Mouse (Mus musculus) liver, embryonic 11.5 days (tissue): ENCODE data around the gene Ttc24. TPM values are rescaled to one million over a fixed set of nuclear protein-coding genes. Genes with fewer than 3 reads are reported as not detected.

Experiments used
- ATAC-seq: fragments of 200-750 bp; cut with Nextera tagmentation; replicated peaks from 2 replicates; pipeline ENCODE4 v1.8.0; 2017; ENCODE audit warnings: moderate number of reproducible peaks, mild to moderate bottlenecking, moderate TSS enrichment, moderate library complexity; ENCODE audit not compliant: low FRiP score
- DNase-seq: peaks from one replicate; pipeline ENCODE4 v3.0.0-alpha.2; 2017; ENCODE audit warnings: low spot score
- H3K27ac ChIP-seq: fragments of 300-500 bp; sonication (generic); 2 replicates; pipeline ENCODE4 v1.5.1; 2014; ENCODE audit warnings: mild to moderate bottlenecking, low read depth, low read length, control low read depth
- H3K27me3 ChIP-seq: fragments of 300-500 bp; sonication (generic); replicated peaks from 2 replicates; pipeline ENCODE4 v1.6.1; 2014; ENCODE audit warnings: low read length, mixed read lengths; ENCODE audit not compliant: control insufficient read depth, insufficient read depth
- H3K36me3 ChIP-seq: fragments of 300-500 bp; sonication (generic); 2 replicates; pipeline ENCODE4 v1.6.1; 2014; ENCODE audit warnings: mild to moderate bottlenecking, low read length, moderate library complexity, mixed read lengths; ENCODE audit not compliant: control insufficient read depth, insufficient read depth
- H3K4me1 ChIP-seq: fragments of 300-500 bp; sonication (generic); replicated peaks from 2 replicates; pipeline ENCODE4 v1.6.1; 2014; ENCODE audit warnings: low read length, mixed read lengths; ENCODE audit not compliant: control insufficient read depth, insufficient read depth
- H3K4me2 ChIP-seq: fragments of 300-500 bp; sonication (generic); 2 replicates; pipeline ENCODE4 v1.6.1; 2014; ENCODE audit warnings: mild to moderate bottlenecking, control low read depth, moderate library complexity
- H3K4me3 ChIP-seq: fragments of 300-500 bp; sonication (generic); 2 replicates; pipeline ENCODE4 v1.5.1; 2014; ENCODE audit warnings: low read depth, low read length, control low read depth
- H3K9ac ChIP-seq: fragments of 300-500 bp; sonication (generic); 2 replicates; pipeline ENCODE4 v1.6.1; 2014; ENCODE audit warnings: low read depth, low read length, control low read depth
- H3K9me3 ChIP-seq: fragments of 300-500 bp; sonication (generic); 2 replicates; pipeline ENCODE4 v1.6.1; 2016; ENCODE audit warnings: low read length, inconsistent platforms, mixed read lengths; ENCODE audit not compliant: control insufficient read depth
- WGBS: fragments of 180-500 bp; shearing (Covaris S2); extraction: QIAGEN DNeasy Blood & Tissue Kit; methylation state at CpG from one replicate; pipeline ENCODE4 v1.1.7; 2014; 5-methylcytosine and 5-hydroxymethylcytosine counted together
- polyA plus RNA-seq: library from polyadenylated mRNA; unstranded; fragments of >200 nt; fragmentation: Nextera tagmentation; extraction: Ambion mirVana; gene quantifications from 2 replicates; pipeline ENCODE4 v1.2.1, GENCODE M21; 2014

Gene Ttc24
- polyA plus RNA-seq, 1 experiment from 2014 or later: not detected

GRCm38 (mm10) chr3:88074351-88074750 lies 3.8 kb downstream of the Ttc24 start:
- no peaks in the 10 kb centered on the region for H3K4me1 ChIP-seq
- no peak for DNase-seq
- no peak overlapping the region for H3K4me2 ChIP-seq
- H3K9ac ChIP-seq: no peak overlapping the region
- H3K4me3 ChIP-seq: no peak overlapping the region
- 52% methylated on average over 2 of the region's 2 CpGs for WGBS
- ATAC-seq: no peak
- no peaks in the 10 kb centered on the region; the same call in none of the 2 replicates for H3K27me3 ChIP-seq
- H3K9me3 ChIP-seq: no peaks in the 10 kb centered on the region
- no peak overlapping the region for H3K27ac ChIP-seq
- H3K36me3 ChIP-seq: no peaks in the 10 kb centered on the region

- DNase-seq: no peak
- Histone ChIP-seq H3K9ac (no peak overlapping the region), H3K4me2 (no peak overlapping the region), H3K27me3 (no peaks in the 10 kb centered on the region; the same call in none of the 2 replicates), H3K27ac (no peak overlapping the region), H3K4me3 (no peak overlapping the region), H3K4me1 (no peaks in the 10 kb centered on the region), H3K9me3 (no peaks in the 10 kb centered on the region), H3K36me3 (no peaks in the 10 kb centered on the region)
- no peak for ATAC-seq
- 53% methylated on average over 2 of the region's 2 CpGs for WGBS
Measured at GRCm38 (mm10) chr3:88073631-88074030, 4.5 kb downstream of the Ttc24 start.

GRCm38 (mm10) chr3:88071783-88072182 lies 6.3 kb downstream of the Ttc24 start:
- 0 out of 2 replicates have a peak, but pooled peaks have one; percentile 20 for ATAC-seq
- no peak overlapping the region for H3K4me3 ChIP-seq
- no peak overlapping the region for H3K27ac ChIP-seq
- DNase-seq: peak; percentile 82
- no peaks in the 10 kb centered on the region for H3K36me3 ChIP-seq
- WGBS: 2% methylated on average over 5 of the region's 5 CpGs
- H3K4me2 ChIP-seq: no peak overlapping the region
- H3K9me3 ChIP-seq: no peaks in the 10 kb centered on the region
- no peaks in the 10 kb centered on the region; the same call in none of the 2 replicates for H3K27me3 ChIP-seq
- no peaks in the 10 kb centered on the region for H3K4me1 ChIP-seq
- no peak overlapping the region for H3K9ac ChIP-seq

GRCm38 (mm10) chr3:88068386-88068785 lies 9.7 kb downstream of the Ttc24 start:
- Histone ChIP-seq H3K4me2 (no peak overlapping the region), H3K36me3 (no peaks in the 10 kb centered on the region), H3K4me3 (no peak overlapping the region), H3K27me3 (no peaks in the 10 kb centered on the region; the same call in none of the 2 replicates), H3K4me1 (no peaks in the 10 kb centered on the region), H3K27ac (no peak overlapping the region), H3K9ac (no peak overlapping the region; the same call in 1 of the 2 replicates), H3K9me3 (no peaks in the 10 kb centered on the region)
- ATAC-seq: no peak
- WGBS: 52% methylated on average over 2 of the region's 2 CpGs
- no peak for DNase-seq

GRCm38 (mm10) chr3:88057902-88058696 lies 20.0 kb downstream of the Ttc24 start, which contains the start of gene Naxe:
Naxe (minus strand) TSS chr3:88058495.
- H3K4me2 ChIP-seq: peak within 1 kb of the TSS; percentile 89
- H3K4me1 ChIP-seq: peaks cover 8% of the 10 kb centered on the region; the same call in 1 of the 2 replicates
- H3K4me3 ChIP-seq: peak within 1 kb of the TSS; percentile 80
- H3K36me3 ChIP-seq: peaks cover 26% of the 10 kb centered on the region
- 0 out of 2 replicates have a peak within 1 kb of the TSS, but pooled peaks have one; percentile 46 for H3K27ac ChIP-seq
- ATAC-seq (peak; percentile 93), DNase-seq (peak; percentile 92)
- WGBS: under 1% methylated on average over 60 of the region's 60 CpGs
- H3K9ac ChIP-seq: peak within 1 kb of the TSS; percentile 76
- H3K27me3 ChIP-seq: no peaks in the 10 kb centered on the region
- 0 out of 2 replicates have a peak, but pooled peaks cover 3% of the 10 kb centered on the region for H3K9me3 ChIP-seq

GRCm38 (mm10) chr3:88057030-88057429 lies 21.1 kb downstream of the Ttc24 start:
- 88% methylated on average over 6 of the region's 6 CpGs for WGBS
- Histone ChIP-seq H3K4me3 (peak overlapping the region; percentile 80), H3K4me2 (peak overlapping the region; percentile 89), H3K4me1 (peaks cover 8% of the 10 kb centered on the region; the same call in 1 of the 2 replicates), H3K9ac (peak overlapping the region; percentile 76; the same call in 1 of the 2 replicates), H3K36me3 (peaks cover 28% of the 10 kb centered on the region), H3K27me3 (no peaks in the 10 kb centered on the region), H3K9me3 (no peaks in the 10 kb centered on the region), H3K27ac (no peak overlapping the region)
- DNase-seq (no peak), ATAC-seq (no peak)

- no peaks in the 10 kb centered on the region for H3K27me3 ChIP-seq
- H3K4me2 ChIP-seq: no peak overlapping the region
- DNase-seq: no peak
- ATAC-seq: no peak
- 0 out of 2 replicates have a peak, but pooled peaks cover 3% of the 10 kb centered on the region for H3K4me1 ChIP-seq
- peaks cover 36% of the 10 kb centered on the region; the same call in 1 of the 2 replicates for H3K36me3 ChIP-seq
- no peak overlapping the region for H3K4me3 ChIP-seq
- WGBS: 67% methylated on average over 3 of the region's 3 CpGs
- no peaks in the 10 kb centered on the region for H3K9me3 ChIP-seq
- no peak overlapping the region for H3K9ac ChIP-seq
- no peak overlapping the region for H3K27ac ChIP-seq
Measured at GRCm38 (mm10) chr3:88049532-88049931, 28.6 kb downstream of the Ttc24 start.

GRCm38 (mm10) chr3:88042661-88043421 lies 35.3 kb downstream of the Ttc24 start, which contains the start of gene Gpatch4:
Gpatch4 (plus strand) TSS chr3:88043108.
- H3K27me3 ChIP-seq: no peaks in the 10 kb centered on the region; the same call in 1 of the 2 replicates
- DNase-seq (peak; percentile 82), ATAC-seq (peak; percentile 96)
- peak within 1 kb of the TSS; percentile 87 for H3K4me2 ChIP-seq
- peak within 1 kb of the TSS; percentile 93 for H3K4me3 ChIP-seq
- peak within 1 kb of the TSS; percentile 55; the same call in 1 of the 2 replicates for H3K27ac ChIP-seq
- peaks cover 5% of the 10 kb centered on the region; the same call in 1 of the 2 replicates for H3K36me3 ChIP-seq
- peak within 1 kb of the TSS; percentile 81 for H3K9ac ChIP-seq
- H3K4me1 ChIP-seq: peaks cover 7% of the 10 kb centered on the region; the same call in 1 of the 2 replicates
- 9% methylated on average over 36 of the region's 36 CpGs for WGBS
- H3K9me3 ChIP-seq: no peaks in the 10 kb centered on the region
